Mouse (Mus musculus): ENCODE data around the gene Stra6l.

Stra6l gene

DNA sequence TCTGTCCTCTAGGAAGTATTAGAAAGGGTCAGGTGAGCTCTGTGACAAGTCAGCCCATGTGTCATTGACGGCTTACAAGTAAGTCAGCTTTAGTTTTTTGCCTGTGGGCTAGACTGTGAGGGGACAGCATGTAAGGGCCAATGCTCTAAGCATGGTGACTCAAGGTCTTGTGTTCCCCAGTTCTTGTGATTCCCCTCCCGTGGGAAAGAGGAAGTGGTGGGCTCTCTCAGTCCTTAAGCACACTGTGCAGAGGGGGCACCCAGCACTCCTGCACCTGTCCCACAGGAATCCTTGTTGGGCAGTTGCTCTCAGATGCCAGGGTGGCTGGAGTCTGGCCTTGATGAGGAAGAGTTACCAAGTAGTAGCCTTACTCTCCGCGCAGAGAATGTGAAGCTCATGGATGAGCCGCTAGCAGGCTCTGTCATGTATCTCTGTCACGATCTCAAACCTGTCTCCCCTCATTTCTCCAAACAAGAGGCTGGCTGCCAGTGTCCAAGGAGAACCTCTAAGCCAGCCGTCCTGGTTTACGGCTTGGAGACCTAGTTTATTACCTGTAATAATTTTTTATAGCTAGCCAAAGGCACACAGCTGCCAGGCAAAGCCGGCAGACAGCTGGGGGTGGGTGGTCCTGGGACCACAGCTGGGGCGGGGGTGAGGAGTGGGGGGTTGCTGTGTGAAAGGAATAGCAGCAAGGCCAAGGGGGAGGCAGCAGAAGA lies at the start of gene Stra6l:
Stra6l (plus strand) TSS at position 556 of the 716 bp plus-strand sequence.
- no peak for DNase-seq (ENCODE audit: low read depth, low spot score)

DNA sequence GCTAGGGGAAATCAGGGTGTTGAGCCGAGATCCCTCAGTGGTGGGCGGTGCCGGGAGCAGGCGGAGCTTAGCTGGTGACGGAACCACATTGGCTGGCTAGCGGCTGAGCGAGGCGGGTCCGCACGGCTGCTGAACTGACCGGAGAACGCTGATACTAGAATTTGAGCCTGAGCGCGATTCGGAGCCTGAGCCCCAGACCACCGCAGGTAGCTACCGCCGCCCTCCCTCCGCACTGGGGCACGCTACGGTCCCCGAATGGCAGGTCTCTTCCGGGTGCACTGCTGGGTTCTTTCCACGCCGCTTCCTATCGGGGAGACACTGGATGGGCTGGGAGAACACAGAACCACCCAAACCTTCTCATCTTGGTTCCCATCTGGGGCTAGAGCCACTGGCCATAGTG lies 49.5 kb upstream of the Stra6l start, which contains the start of gene Aldh1b1:
Aldh1b1 (plus strand) TSS at position 59 of the 400 bp plus-strand sequence.
- no peak for DNase-seq (ENCODE audit: low read depth, low spot score)

DNA sequence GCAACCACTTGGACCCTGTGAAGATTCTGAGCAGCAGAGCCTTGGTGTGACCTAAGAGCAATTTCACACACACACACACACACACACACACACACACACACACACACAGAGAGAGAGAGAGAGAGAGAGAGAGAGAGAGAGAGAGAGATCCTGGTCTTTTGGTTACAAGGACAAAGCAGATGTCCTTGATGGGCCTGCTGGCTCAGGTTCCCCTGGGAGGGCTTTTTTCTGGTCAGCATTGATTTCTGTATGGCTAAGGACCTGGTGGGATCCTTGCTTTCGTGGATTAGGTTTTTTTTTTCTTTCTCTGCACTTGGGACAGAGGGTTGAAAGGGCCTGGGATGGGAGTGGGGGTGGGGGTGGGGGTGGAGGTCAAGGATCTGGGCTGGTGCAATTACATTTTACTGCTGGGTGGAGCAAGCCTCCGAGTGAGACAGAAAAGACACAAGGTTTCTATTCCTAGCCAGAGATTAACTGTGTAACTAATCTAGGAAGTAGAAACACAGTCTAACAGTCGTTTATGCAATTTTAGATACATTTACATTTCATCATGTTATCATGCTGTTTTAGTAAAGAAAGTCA lies 48.4 kb upstream of the Stra6l start:
- no peak for DNase-seq (ENCODE audit: low read depth, low spot score)

DNA sequence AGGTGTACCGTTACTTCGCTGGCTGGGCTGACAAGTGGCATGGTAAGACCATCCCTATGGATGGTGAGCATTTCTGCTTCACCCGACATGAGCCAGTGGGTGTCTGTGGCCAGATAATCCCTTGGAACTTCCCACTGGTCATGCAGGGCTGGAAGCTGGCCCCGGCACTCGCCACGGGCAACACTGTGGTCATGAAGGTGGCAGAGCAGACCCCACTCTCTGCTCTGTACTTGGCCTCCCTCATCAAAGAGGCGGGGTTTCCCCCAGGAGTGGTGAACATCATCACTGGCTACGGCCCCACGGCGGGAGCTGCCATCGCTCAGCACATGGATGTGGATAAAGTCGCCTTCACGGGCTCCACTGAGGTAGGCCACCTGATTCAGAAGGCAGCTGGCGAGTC lies 45.6 kb upstream of the Stra6l start:
- no peak for DNase-seq (ENCODE audit: low read depth, low spot score)

DNA sequence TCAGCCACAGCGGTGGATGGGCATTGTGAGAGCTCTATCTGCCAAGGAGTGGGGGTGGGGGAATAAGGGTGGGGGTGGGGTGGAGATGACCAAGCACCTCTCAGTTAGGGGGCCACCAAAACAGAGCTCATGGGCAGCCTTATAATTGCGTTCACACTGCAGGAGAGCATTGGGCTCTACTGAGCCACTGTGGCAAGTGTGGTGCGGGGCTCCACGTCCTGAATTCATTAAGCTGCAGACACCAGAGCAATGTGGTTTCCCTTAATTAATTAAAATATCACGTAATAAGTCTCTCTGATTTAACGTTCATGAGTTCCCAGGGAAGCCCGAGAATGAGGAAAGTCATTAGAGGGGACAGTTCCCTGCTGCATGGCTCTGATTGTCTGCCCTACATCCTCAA lies 40.4 kb upstream of the Stra6l start:
- no peak for DNase-seq (ENCODE audit: low read depth, low spot score)

GRCm38 (mm10) chr4:45811250-45811649 lies 37.2 kb upstream of the Stra6l start:
- DNase-seq (ENCODE audit: low read depth, low spot score): no peak

GRCm38 (mm10) chr4:45815542-45815941 lies 32.9 kb upstream of the Stra6l start:
- DNase-seq (ENCODE audit: low read depth, low spot score): no peak

- DNase-seq (ENCODE audit: low read depth, low spot score): no peak
These were observed 29.7 kb upstream of the Stra6l start for GRCm38 (mm10) chr4:45818814-45819207.

DNA sequence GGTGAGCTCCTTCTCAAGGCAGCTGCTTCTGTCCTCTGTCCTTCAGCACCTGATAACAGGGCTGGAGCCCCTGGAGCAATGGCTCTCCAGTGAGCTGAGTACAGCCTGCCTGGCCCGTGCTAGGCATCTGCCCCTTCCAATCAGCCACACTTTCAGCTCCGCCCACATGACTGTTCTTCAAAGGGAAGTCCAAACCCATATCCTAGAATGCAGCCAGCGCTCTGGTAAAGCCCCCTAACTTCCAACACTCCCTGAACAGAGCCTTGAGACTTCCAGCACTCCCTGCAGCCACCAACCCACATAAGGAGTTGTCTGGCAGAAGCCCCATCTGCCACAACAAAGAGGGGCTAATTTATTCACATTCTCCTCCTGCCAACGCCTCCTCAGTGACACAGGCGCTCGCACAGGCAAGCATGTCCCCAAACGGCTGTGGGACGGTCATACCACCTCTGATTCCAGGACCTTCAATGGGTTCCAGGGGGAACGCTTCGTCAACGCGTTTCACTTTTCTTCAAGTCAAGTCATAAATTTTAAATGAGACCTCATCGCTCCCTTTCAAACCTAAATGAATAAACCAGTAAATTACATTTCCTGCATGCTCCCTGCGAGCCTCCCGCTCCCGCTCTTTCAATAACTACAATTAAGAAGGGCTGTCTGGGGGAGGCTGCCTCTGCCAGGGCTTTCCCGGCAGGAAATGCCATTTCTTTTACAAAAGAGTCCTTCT lies 29.1 kb upstream of the Stra6l start:
- DNase-seq (ENCODE audit: low read depth, low spot score): no peak

GRCm38 (mm10) chr4:45820074-45820830 lies 28.2 kb upstream of the Stra6l start:
- DNase-seq (ENCODE audit: low read depth, low spot score): peak; percentile 27

DNA sequence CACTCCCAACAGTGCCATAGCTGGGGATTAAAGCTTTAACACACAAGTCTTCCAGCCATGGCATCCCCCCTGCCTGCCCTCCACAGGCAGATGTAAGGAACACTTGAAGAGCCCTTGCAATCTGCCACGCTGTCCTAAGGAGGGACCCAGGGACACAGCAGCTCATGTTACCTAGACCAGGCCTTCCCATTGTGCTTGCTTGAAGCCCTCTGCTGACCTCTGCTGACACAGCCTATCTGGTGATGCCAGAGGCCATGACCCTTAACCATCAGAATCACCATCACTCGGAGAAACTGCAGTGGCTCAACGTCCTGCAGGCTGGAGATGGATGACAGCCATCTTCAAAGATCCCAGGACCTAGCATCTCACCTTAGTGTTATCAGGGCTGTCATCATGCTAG lies 26.5 kb upstream of the Stra6l start:
- DNase-seq (ENCODE audit: low read depth, low spot score): no peak

DNA sequence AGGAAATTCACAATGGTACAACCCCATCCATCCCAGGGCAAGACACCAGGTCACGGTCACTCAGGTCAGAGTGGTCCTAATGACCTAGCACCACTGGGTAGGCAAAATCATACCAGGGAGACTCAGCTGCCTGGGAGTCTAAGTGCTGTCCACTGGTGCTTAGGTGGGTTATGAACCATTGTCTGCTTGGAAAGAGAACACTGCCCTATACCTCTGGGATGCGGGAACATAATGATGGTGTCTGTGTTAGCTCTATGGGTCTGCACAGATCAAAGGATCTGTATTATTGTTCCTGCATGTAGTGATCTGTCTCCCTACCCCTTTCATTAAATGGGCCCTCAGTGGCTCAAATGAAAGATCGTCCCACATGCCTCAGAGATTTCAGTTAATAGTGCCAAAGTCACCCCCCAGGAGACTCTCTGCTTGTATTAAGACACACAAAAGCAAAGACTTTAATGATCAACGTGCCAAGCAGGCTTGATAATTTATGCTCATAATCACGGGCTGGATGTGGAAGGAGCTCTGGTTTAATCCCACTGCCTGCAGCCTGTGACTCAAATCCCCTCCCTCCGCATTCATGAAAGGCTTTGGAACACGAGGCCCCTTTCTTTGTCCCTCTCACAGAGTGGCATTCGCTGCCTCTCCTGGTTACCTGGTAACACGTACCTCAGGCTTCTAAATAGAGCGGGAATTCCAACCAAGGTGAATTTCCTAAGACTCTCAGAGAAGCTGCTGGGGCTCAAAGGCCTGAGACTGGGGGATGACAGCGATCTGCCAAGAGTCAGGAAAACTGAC lies 25.5 kb upstream of the Stra6l start:
- DNase-seq (ENCODE audit: low read depth, low spot score): no peak

DNA sequence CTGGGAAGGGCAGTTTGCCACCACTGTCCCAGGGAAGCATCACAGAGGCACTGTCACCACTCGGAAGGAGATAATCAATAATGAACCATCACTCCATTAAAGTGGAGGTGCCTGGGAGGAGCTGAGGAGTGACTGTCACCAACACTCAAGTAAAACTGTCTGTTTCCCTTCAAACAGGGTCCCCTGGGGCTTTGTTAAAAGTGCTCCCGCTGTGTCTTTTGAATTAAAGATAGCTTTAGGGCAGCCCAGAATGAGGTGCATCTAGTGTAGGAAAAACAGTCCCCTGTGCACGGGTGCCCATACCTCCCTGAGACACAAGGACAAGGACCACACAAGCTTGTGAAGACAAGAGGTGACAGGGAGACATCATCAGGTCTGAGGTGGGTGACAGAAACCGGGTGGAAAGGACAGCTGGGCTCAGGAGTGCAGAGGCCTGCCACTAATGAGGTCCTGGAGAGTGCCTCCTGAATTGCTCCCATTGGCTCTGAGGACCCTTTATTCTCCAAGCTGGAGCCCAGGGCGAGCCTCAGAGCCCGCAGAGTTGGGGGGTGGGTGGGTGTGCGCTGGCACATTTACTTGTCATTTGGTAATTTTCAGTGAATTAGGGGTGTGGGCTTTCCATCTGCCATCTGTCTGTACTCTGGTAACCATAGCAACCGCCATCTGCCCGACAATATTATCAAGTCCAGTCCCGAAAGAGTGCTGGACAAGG lies 24.3 kb upstream of the Stra6l start:
- DNase-seq (ENCODE audit: low read depth, low spot score): no peak

DNA sequence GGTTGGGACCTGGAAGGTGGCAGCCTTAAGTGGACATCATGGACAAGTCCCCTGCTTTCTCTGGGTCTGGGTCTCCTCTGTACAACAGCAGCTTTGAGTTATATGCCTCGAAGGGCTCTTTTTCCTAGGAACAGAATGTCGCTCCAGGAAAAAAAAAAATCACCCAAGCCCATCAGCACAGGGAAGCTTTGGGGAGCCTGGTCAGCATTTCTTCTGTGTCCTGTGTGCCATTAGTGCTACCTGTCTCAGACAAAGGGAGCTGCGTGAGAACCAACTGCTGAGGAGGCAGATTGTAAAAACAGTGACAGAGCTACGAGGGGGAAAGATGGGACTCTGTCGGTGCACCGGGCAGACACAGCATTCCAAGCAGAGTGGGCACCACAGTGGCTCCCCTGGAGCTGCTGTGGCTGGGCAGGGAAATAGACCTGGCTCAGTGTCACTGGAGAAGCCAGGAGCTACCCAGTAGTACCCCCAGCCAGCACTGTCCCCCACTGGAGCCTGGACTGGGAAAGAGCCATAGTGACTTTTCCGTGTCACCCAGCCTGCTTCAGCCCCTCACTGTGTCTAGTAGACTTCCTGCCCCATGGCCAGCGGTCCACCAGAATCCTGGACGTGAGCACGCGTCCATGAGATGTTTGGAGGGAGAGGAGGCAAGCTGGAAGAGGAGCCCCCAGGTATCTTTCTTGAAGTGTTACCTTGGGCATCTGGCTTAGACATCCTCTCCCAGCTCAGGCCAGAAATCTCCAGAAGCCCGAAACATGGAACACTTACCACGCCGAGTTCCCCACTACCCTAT lies 23.5 kb upstream of the Stra6l start:
- DNase-seq (ENCODE audit: low read depth, low spot score): no peak

- no peak for DNase-seq (ENCODE audit: low read depth, low spot score)
These were observed 22.0 kb upstream of the Stra6l start, which contains the start of gene Igfbpl1 for GRCm38 (mm10) chr4:45826275-45827040. Gene Igfbpl1, minus strand, starts transcription at chr4:45826923.

- DNase-seq (ENCODE audit: low read depth, low spot score): no peak
These were observed 18.3 kb upstream of the Stra6l start for GRCm38 (mm10) chr4:45829907-45830759.

GRCm38 (mm10) chr4:45831996-45832395 lies 16.5 kb upstream of the Stra6l start:
- DNase-seq (ENCODE audit: low read depth, low spot score): no peak

DNA sequence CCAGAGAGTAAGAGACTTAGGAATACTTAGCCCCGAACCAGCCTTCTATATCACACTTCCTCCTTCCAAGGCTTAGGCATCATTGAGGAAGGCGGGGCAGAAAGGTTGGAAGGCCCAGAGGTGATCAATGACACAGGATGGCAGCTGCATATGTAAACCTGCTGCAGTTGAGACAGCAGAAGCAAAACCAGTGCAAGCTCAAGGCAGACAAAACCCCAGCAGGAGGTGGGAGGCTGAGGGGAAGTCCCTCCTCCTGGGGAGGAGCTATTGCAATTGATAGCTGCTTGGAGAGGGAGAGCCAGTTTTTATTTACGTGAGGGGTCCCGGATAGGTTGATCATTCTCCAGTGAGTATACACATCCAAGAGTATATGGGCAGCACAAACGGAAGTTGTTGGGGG lies 15.0 kb upstream of the Stra6l start:
- no peak for DNase-seq (ENCODE audit: low read depth, low spot score)
